Mouse (Mus musculus) ZHBTc4 (cell line): Measurements from ENCODE around the gene C1qtnf3.

Source experiments
- DNase-seq: peaks from one replicate; pipeline ENCODE4 v3.0.0-alpha.2; 2011; ENCODE audit warnings: low read depth, low spot score

The C1qtnf3 gene

GRCm38 (mm10) chr15:10951951-10952759 lies at the start of gene C1qtnf3:
Gene C1qtnf3 (plus strand): TSS chr15:10952332.
- peak; percentile 41 for DNase-seq

- no peak for DNase-seq
Measured at GRCm38 (mm10) chr15:10902360-10902759, 49.8 kb upstream of the C1qtnf3 start.

GRCm38 (mm10) chr15:10916611-10917311 lies 35.4 kb upstream of the C1qtnf3 start:
- no peak for DNase-seq

- no peak for DNase-seq
Measured at GRCm38 (mm10) chr15:10917312-10917660, 34.8 kb upstream of the C1qtnf3 start.

GRCm38 (mm10) chr15:10920212-10920611 lies 31.9 kb upstream of the C1qtnf3 start:
- no peak for DNase-seq

GRCm38 (mm10) chr15:10921064-10921463 lies 31.1 kb upstream of the C1qtnf3 start:
- DNase-seq: peak; percentile 82

GRCm38 (mm10) chr15:10922061-10922460 lies 30.1 kb upstream of the C1qtnf3 start:
- no peak for DNase-seq

GRCm38 (mm10) chr15:10922570-10922969 lies 29.6 kb upstream of the C1qtnf3 start:
- DNase-seq: no peak

- DNase-seq: no peak
Measured at GRCm38 (mm10) chr15:10923076-10923995, 28.8 kb upstream of the C1qtnf3 start.

GRCm38 (mm10) chr15:10927325-10927724 lies 24.8 kb upstream of the C1qtnf3 start:
- no peak for DNase-seq

GRCm38 (mm10) chr15:10928633-10929270 lies 23.4 kb upstream of the C1qtnf3 start:
- DNase-seq: no peak

GRCm38 (mm10) chr15:10933930-10934329 lies 18.2 kb upstream of the C1qtnf3 start:
- DNase-seq: no peak

GRCm38 (mm10) chr15:10940148-10941108 lies 11.7 kb upstream of the C1qtnf3 start:
- no peak for DNase-seq

- no peak for DNase-seq
Measured at GRCm38 (mm10) chr15:10941901-10942300, 10.2 kb upstream of the C1qtnf3 start.

GRCm38 (mm10) chr15:10947852-10948251 lies 4.3 kb upstream of the C1qtnf3 start:
- DNase-seq: no peak

GRCm38 (mm10) chr15:10952760-10953305 lies 701 bp downstream of the C1qtnf3 start:
- no peak for DNase-seq

GRCm38 (mm10) chr15:10953465-10953864 lies 1.3 kb downstream of the C1qtnf3 start:
- DNase-seq: no peak

- no peak for DNase-seq
Measured at GRCm38 (mm10) chr15:10954381-10955016, 2.4 kb downstream of the C1qtnf3 start.

- no peak for DNase-seq
Measured at GRCm38 (mm10) chr15:10955156-10955555, 3.0 kb downstream of the C1qtnf3 start.
